Mouse (Mus musculus) bone marrow macrophage, adult 2 months (primary cell): Measurements from ENCODE around the gene Rad51b.

Experiments used
- CTCF ChIP-seq: IDR thresholded peaks from 2 replicates; pipeline ENCODE4 v1.5.1; 2012; ENCODE audit warnings: low read depth, mild to moderate bottlenecking, low read length, moderate library complexity
- POLR2A ChIP-seq: IDR thresholded peaks from 2 replicates; pipeline ENCODE4 v1.6.1; 2012; ENCODE audit warnings: mild to moderate bottlenecking, low read depth, low read length, borderline replicate concordance

DNA sequence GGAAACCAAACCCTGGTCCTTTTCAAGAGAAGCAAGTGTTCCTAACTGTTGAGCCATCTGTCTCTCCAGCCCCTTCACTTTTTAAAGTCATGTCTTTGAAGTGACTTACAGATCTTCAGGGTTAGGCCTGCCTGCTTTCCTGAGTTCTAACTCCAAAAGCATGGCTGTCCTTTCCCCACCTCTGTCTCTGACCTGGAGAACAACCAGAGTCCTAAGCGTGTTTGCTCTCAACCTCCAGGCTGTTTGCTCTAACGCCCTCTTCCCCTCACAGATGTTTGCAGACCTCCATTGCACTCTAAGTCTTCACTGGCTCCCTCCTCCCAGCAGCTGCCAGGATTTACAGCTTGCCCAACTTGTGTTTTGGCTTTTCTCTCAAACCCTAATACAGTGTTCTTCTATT, 29.7 kb downstream of the Rad51b start:
- TF ChIP-seq CTCF = no peak
- no peak for TF ChIP-seq POLR2A
